Mouse (Mus musculus) stomach, embryonic 14.5 days (tissue): ENCODE data around the gene Med6. TPM values are rescaled to one million over a fixed set of nuclear protein-coding genes. Genes with fewer than 3 reads are reported as not detected.

Experiments used
- ATAC-seq: fragments of 200-750 bp; cut with Nextera tagmentation; 2 replicates; pipeline ENCODE4 v1.8.0; 2017; ENCODE audit warnings: low read depth, moderate TSS enrichment; ENCODE audit not compliant: insufficient number of reproducible peaks, insufficient read depth, low FRiP score
- H3K27ac ChIP-seq: fragments of 300-500 bp; sonication (generic); 2 replicates; pipeline ENCODE4 v1.5.1; 2014; ENCODE audit warnings: mild to moderate bottlenecking, low read length, moderate library complexity, mixed read lengths
- H3K27me3 ChIP-seq: fragments of 300-500 bp; sonication (generic); 2 replicates; pipeline ENCODE4 v1.6.1; 2014; ENCODE audit warnings: low read length, control low read depth, mixed read lengths; ENCODE audit not compliant: control insufficient read depth, insufficient read depth
- H3K36me3 ChIP-seq: fragments of 300-500 bp; sonication (generic); 2 replicates; pipeline ENCODE4 v1.6.1; 2014; ENCODE audit warnings: mild to moderate bottlenecking, control low read depth, low read length, moderate library complexity, mixed read lengths; ENCODE audit not compliant: control insufficient read depth, insufficient read depth
- H3K4me1 ChIP-seq: fragments of 300-500 bp; sonication (generic); 2 replicates; pipeline ENCODE4 v1.6.1; 2014; ENCODE audit warnings: low read length, control low read depth, mixed read lengths; ENCODE audit not compliant: control insufficient read depth, insufficient read depth
- H3K4me2 ChIP-seq: fragments of 300-500 bp; sonication (generic); replicated peaks from 2 replicates; pipeline ENCODE4 v1.6.1; 2014; ENCODE audit warnings: low read depth, low read length, control low read depth
- H3K4me3 ChIP-seq: fragments of 300-500 bp; sonication (generic); 2 replicates; pipeline ENCODE4 v1.5.1; 2014; ENCODE audit warnings: low read depth, low read length, control low read depth
- H3K9ac ChIP-seq: fragments of 300-500 bp; sonication (generic); replicated peaks from 2 replicates; pipeline ENCODE4 v1.6.1; 2014; ENCODE audit warnings: low read depth, mild to moderate bottlenecking, control low read depth, low read length, moderate library complexity, mixed read lengths
- H3K9me3 ChIP-seq: fragments of 300-500 bp; sonication (generic); 2 replicates; pipeline ENCODE4 v1.6.1; 2016; ENCODE audit warnings: low read depth, low read length, control low read depth; ENCODE audit not compliant: control insufficient read depth
- WGBS: fragments of 180-500 bp; shearing (Covaris S2); extraction: QIAGEN DNeasy Blood & Tissue Kit; methylation state at CpG from one replicate; pipeline ENCODE4 v1.1.7; 2014; 5-methylcytosine and 5-hydroxymethylcytosine counted together
- polyA plus RNA-seq: library from polyadenylated mRNA; unstranded; fragments of >200 nt; fragmentation: Nextera tagmentation; extraction: Ambion mirVana; gene quantifications from 2 replicates; pipeline ENCODE4 v1.2.1, GENCODE M21; 2014

Gene Med6
- polyA plus RNA-seq, 1 experiment from 2014 or later, result 66.5 TPM

DNA sequence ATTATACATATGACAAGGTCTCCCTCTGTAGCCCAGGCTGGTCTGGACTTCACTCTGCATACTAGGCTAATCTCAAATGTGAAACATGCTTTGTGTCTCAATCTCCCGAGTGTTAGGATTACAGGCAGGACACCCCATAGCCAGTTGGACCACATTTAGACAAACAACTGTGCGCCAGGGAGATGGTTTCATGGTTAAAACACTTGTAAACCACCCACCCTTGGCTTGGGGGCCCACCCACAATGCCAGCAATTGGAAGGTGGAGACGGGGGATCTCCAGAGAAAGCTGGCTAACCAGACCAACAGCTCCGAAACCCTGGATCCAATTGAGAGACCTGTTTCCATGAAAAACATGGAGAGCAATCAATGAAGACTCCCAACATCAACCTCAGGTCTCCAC, 33.3 kb upstream of the Med6 start:
- Histone ChIP-seq H3K4me3 (no peak overlapping the region), H3K27ac (no peak overlapping the region), H3K27me3 (peaks cover 26% of the 10 kb centered on the region; the same call in 1 of the 2 replicates), H3K4me1 (no peaks in the 10 kb centered on the region), H3K9ac (no peak overlapping the region), H3K36me3 (no peaks in the 10 kb centered on the region), H3K9me3 (no peaks in the 10 kb centered on the region), H3K4me2 (no peak overlapping the region)
- 70% methylated on average over 4 of the region's 4 CpGs for WGBS
- no peak for ATAC-seq

DNA sequence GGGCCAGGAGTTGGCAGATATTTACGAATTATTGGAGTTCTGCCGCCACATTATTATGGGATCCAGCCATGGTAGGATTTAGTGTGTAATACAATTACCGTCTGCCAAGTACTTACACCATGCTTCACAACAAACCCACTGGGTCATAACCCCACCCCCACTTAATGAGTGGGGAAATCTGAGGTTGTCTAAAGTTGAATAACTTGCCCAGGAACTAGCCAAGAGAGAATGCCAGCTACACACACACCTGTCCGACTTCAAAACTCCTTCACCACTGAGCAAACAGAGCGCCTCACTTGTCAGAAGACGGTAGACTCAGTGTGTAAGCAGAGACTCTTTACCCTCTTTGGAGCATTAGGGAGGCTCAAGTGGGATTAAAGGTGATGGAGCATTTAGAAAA, 32.6 kb upstream of the Med6 start:
- no peak overlapping the region for H3K27ac ChIP-seq
- H3K36me3 ChIP-seq, result no peaks in the 10 kb centered on the region
- no peaks in the 10 kb centered on the region for H3K9me3 ChIP-seq
- no peak overlapping the region for H3K4me2 ChIP-seq
- no peak for ATAC-seq
- WGBS, result 67% methylated on average over 6 of the region's 6 CpGs
- H3K9ac ChIP-seq, result no peak overlapping the region
- H3K4me3 ChIP-seq, result no peak overlapping the region
- no peaks in the 10 kb centered on the region for H3K4me1 ChIP-seq
- peaks cover 23% of the 10 kb centered on the region; the same call in 1 of the 2 replicates for H3K27me3 ChIP-seq

DNA sequence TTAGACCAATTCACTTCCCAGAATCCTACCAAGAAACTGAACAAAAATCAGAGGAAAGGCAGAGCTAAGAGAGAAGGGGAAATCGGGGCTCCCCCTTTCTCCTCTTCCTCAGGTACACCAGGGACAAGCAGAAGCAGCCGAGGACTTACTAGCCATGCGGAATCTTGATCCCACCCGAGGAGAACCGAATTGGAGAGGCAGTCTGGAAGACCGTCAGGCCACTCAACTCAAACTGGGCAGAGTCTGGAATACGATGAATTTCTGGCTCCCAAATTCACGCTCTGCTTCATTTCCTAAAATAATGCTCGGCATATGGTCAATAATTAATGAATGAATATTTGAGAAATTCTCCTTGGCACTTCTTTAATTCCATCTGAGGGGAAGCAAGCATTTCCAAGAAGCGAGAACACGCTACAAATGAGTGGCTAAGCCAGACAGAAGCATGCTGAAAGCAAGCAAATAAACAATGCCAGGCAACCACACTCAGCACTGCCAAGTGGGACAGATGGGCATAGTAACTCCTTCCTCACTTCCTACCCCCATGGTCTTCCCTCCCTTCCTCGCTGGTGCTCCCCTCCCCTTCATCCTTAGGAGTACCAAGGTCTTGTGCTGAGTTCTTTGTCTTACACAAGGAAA, 31.5 kb upstream of the Med6 start:
- WGBS, result 75% methylated on average over 12 of the region's 12 CpGs

DNA sequence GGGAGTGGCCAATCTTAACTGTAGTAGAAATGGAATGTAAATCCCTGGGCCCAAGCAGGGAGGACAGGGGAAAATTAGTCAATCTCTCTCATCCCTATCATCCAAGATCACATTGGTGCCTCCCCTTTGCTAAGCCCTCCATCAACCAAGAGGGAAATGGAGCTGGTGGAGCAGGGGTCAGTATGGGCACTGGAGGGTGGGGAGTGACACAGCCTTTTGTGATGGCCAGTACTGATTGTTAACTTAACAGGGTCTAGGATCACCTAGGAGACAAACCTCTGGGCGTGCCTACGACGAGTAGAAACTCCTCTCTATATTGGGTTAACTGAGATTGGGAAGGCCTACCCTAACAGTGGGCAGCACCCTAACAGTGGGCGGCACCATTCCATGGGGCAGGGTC, 28.6 kb upstream of the Med6 start:
- ATAC-seq, result no peak
- Histone ChIP-seq H3K4me1 (no peaks in the 10 kb centered on the region), H3K4me2 (no peak overlapping the region), H3K36me3 (no peaks in the 10 kb centered on the region), H3K9ac (no peak overlapping the region), H3K4me3 (no peak overlapping the region), H3K27me3 (no peaks in the 10 kb centered on the region), H3K27ac (no peak overlapping the region), H3K9me3 (no peaks in the 10 kb centered on the region)
- WGBS, result 66% methylated on average over 4 of the region's 4 CpGs

More for the DNA sequence above, 31.5 kb upstream of the Med6 start:
- H3K27me3 ChIP-seq, result peaks cover 14% of the 10 kb centered on the region; the same call in 1 of the 2 replicates
- no peaks in the 10 kb centered on the region for H3K9me3 ChIP-seq
- H3K36me3 ChIP-seq, result no peaks in the 10 kb centered on the region
- H3K4me1 ChIP-seq, result no peaks in the 10 kb centered on the region
- H3K27ac ChIP-seq, result no peak overlapping the region
- ATAC-seq, result no peak
- no peak overlapping the region for H3K9ac ChIP-seq
- no peak overlapping the region for H3K4me3 ChIP-seq
- H3K4me2 ChIP-seq, result no peak overlapping the region

DNA sequence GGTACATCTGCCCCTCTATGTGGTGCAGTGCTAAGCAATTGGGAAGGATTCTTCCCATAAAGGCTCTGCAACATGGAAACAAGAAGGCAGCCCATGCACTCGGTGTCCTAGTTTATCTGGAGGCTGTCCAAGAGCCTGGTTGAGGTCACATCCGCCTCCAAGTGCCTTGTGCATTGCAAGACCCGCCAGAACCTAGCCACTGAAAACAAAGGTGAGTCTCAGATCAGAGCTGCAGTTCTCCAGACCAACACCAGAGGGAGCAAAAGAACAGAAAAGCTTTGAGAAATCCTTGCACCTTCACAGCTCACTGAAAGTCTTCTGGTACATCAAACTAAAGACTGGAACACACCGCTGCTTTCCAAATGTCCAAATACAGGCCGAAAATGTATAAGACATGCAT, 24.5 kb upstream of the Med6 start:
- Histone ChIP-seq H3K4me2 (no peak overlapping the region), H3K36me3 (no peaks in the 10 kb centered on the region), H3K4me3 (no peak overlapping the region), H3K4me1 (no peaks in the 10 kb centered on the region), H3K27me3 (no peaks in the 10 kb centered on the region), H3K27ac (no peak overlapping the region), H3K9me3 (no peaks in the 10 kb centered on the region), H3K9ac (no peak overlapping the region)
- 18% methylated on average over 5 of the region's 5 CpGs for WGBS
- no peak for ATAC-seq

DNA sequence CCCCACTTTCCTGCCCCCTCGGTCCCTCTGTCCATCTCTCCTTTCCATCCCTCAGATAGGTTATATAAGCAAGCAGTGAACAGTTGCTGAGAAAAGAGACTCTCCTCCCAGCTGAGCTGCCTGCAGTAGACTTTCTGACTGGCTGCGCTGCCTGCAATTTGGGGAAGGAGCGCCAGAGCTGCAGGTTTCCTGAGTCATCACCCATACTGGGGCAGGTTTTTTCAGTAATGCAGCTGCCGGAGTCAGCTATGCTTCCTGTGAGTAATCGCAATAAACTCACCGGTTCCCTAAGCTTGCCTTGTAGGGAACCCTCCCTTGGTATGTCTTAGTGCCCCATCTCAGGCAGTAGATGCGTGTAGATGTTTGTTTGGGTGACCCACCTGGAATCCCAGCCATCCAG, 22.2 kb upstream of the Med6 start:
- H3K4me1 ChIP-seq, result no peaks in the 10 kb centered on the region
- no peaks in the 10 kb centered on the region for H3K36me3 ChIP-seq
- no peak for ATAC-seq
- no peak overlapping the region for H3K4me2 ChIP-seq
- H3K4me3 ChIP-seq, result no peak overlapping the region
- H3K9me3 ChIP-seq, result no peaks in the 10 kb centered on the region
- no peak overlapping the region for H3K9ac ChIP-seq
- H3K27ac ChIP-seq, result no peak overlapping the region
- H3K27me3 ChIP-seq, result no peaks in the 10 kb centered on the region
- 47% methylated on average over 7 of the region's 7 CpGs for WGBS

DNA sequence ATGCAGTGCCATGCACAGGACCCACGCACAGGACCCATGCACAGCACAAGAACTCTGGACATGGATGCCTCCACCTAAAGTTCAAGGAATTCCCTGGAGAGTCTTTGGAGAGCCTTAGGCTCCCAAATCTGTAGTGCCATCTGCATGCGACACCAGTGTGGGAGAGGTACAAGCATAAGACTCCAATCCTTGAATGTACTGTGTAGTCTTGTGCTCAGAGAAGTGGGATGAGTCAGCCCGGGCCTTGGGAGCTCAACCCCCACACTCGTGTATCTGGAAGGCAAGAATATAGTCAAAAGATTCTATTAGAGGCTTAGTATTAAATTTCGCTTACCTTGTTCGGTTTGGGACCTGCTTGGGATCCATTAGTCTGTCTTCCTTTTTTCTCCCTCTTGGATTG, 21.0 kb upstream of the Med6 start:
- H3K4me2 ChIP-seq, result no peak overlapping the region
- no peak overlapping the region for H3K9ac ChIP-seq
- WGBS, result 84% methylated on average over 6 of the region's 6 CpGs

DNA sequence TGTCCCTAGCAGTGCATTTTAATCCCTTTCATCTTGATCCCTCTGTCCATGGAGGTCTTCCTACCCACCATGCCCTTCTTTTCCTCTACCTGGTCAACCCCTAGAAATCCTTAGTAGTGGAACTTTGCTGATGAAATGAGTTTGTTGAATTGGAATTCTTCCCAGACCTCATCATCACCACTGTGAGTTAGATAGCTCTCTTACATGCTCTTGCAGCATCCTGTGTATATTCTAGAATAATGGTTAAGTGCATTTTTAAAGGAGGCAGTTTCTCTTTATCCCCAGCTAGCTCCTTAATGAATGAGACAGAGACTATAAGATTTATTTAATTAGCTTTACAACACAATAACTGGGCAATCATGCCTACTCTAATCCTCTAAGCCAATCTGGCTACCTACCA, 14.6 kb upstream of the Med6 start:
- ATAC-seq, result no peak
- Histone ChIP-seq H3K4me1 (no peaks in the 10 kb centered on the region), H3K9ac (no peak overlapping the region), H3K27ac (no peak overlapping the region), H3K4me3 (no peak overlapping the region), H3K4me2 (no peak overlapping the region), H3K27me3 (no peaks in the 10 kb centered on the region), H3K36me3 (no peaks in the 10 kb centered on the region), H3K9me3 (no peaks in the 10 kb centered on the region)

More for the DNA sequence above, 21.0 kb upstream of the Med6 start:
- Histone ChIP-seq H3K4me3 (no peak overlapping the region), H3K4me1 (no peaks in the 10 kb centered on the region), H3K27me3 (no peaks in the 10 kb centered on the region), H3K27ac (no peak overlapping the region), H3K36me3 (no peaks in the 10 kb centered on the region), H3K9me3 (no peaks in the 10 kb centered on the region)
- ATAC-seq, result no peak
